Mouse (Mus musculus): ENCODE measurements around the gene Lgi4.

GRCm38 (mm10) chr7:31035291-31035690, 23.9 kb upstream of the Lgi4 start:
- TF ChIP-seq CTCF (IDR thresholded peaks at IDR 0.05; ENCODE audit: extremely low read depth, insufficient read depth, low read length) (no peak), POLR2A (IDR thresholded peaks at IDR 0.05; ENCODE audit: extremely low read depth, insufficient read depth, low read length) (no peak)
